Mouse (Mus musculus): Measurements from ENCODE around the gene Gprc5a. TPM values are rescaled to one million over a fixed set of nuclear protein-coding genes. Genes with fewer than 3 reads are reported as not detected.

The Gprc5a gene
- 7.7 and 34.6 TPM in 2 replicates for polyA plus RNA-seq (2012; rRNA removed; ENCODE audit: low replicate concordance)

GRCm38 (mm10) chr6:135065236-135065957 is at the start of gene Gprc5a:
Gene Gprc5a, plus strand, starts transcription at chr6:135065651.

GRCm38 (mm10) chr6:135118183-135118582 is 52.7 kb downstream of the Gprc5a start, which contains the start of gene Gprc5d:
Gene Gprc5d, minus strand, starts transcription at chr6:135118283.

Other genes starting within 250 kb of the Gprc5a start
- gene Crebl2, start 235.5 kb upstream of the Gprc5a start, polyA plus RNA-seq (2012; rRNA removed; ENCODE audit: low replicate concordance), result 2.5 and 3.2 TPM in 2 replicates
- 6.0 and 7.1 TPM in 2 replicates for gene Gpr19, start 167.1 kb upstream of the Gprc5a start, polyA plus RNA-seq (2012; rRNA removed; ENCODE audit: low replicate concordance)
- gene Cdkn1b, start 145.2 kb upstream of the Gprc5a start, polyA plus RNA-seq (2012; rRNA removed; ENCODE audit: low replicate concordance), result 14.5 and 16.3 TPM in 2 replicates
- gene Apold1, start 83.9 kb upstream of the Gprc5a start, polyA plus RNA-seq (2012; rRNA removed; ENCODE audit: low replicate concordance), result 0.34 and 0.62 TPM in 2 replicates
- gene Ddx47, start 54.0 kb upstream of the Gprc5a start, polyA plus RNA-seq (2012; rRNA removed; ENCODE audit: low replicate concordance), result 14.3 and 16.9 TPM in 2 replicates
- 0.18 TPM in 1 of 2 replicates, not detected in the other for gene Gprc5d, start 52.6 kb downstream of the Gprc5a start, polyA plus RNA-seq (2012; rRNA removed; ENCODE audit: low replicate concordance)
- gene Fam234b, start 132.3 kb downstream of the Gprc5a start, polyA plus RNA-seq (2012; rRNA removed; ENCODE audit: low replicate concordance), result 23.8 and 28.2 TPM in 2 replicates
- 2.8 and 4.6 TPM in 2 replicates for gene Hebp1, start 132.4 kb downstream of the Gprc5a start, polyA plus RNA-seq (2012; rRNA removed; ENCODE audit: low replicate concordance)
- 0.96 and 1.9 TPM in 2 replicates for gene Gsg1, start 188.7 kb downstream of the Gprc5a start, polyA plus RNA-seq (2012; rRNA removed; ENCODE audit: low replicate concordance)
- gene Pbp2, start 244.8 kb downstream of the Gprc5a start, polyA plus RNA-seq (2012; rRNA removed; ENCODE audit: low replicate concordance), result not detected in 2 replicates

Measured in duodenum, adult 2 months (tissue).